Mouse (Mus musculus) layer of hippocampus, adult 11-12 months (tissue): ENCODE data around the gene Sept8.
"Not testable (repeated sequence)": the region's sequence is repeated elsewhere in the genome, so short reads cannot be mapped to it uniquely, and the experiment has no call there.

ENCODE experiments used
- DNase-seq: peaks from one replicate; pipeline ENCODE4 v3.0.0; 2022; ENCODE audit warnings: low spot score

Gene Sept8

GRCm38 (mm10) chr11:53525461-53525860 is 6.4 kb downstream of the Sept8 start:
- DNase-seq = no peak

GRCm38 (mm10) chr11:53528397-53529252 is 9.6 kb downstream of the Sept8 start:
- DNase-seq = no peak

GRCm38 (mm10) chr11:53529253-53529557 is 10.1 kb downstream of the Sept8 start:
- DNase-seq = no peak

GRCm38 (mm10) chr11:53530001-53530400 is 10.9 kb downstream of the Sept8 start:
- no peak for DNase-seq

- no peak for DNase-seq
These were observed 12.6 kb downstream of the Sept8 start for GRCm38 (mm10) chr11:53531578-53532230.

- no peak for DNase-seq
These were observed 13.2 kb downstream of the Sept8 start for GRCm38 (mm10) chr11:53532231-53532620.

GRCm38 (mm10) chr11:53539002-53539491 is 20.0 kb downstream of the Sept8 start:
- no peak for DNase-seq

- no peak for DNase-seq
These were observed 21.3 kb downstream of the Sept8 start for GRCm38 (mm10) chr11:53540394-53540793.

- DNase-seq = no peak
These were observed 22.2 kb downstream of the Sept8 start for GRCm38 (mm10) chr11:53541222-53541621.

- DNase-seq = no peak
These were observed 24.0 kb downstream of the Sept8 start for GRCm38 (mm10) chr11:53543021-53543420.

- no peak for DNase-seq
These were observed 27.2 kb downstream of the Sept8 start for GRCm38 (mm10) chr11:53546271-53546670.

GRCm38 (mm10) chr11:53547566-53547965 is 28.5 kb downstream of the Sept8 start:
- no peak for DNase-seq

- DNase-seq = no peak
These were observed 29.1 kb downstream of the Sept8 start for GRCm38 (mm10) chr11:53548036-53548605.

- DNase-seq = no peak
These were observed 31.7 kb downstream of the Sept8 start for GRCm38 (mm10) chr11:53550714-53551113.

- DNase-seq = no peak
These were observed 32.7 kb downstream of the Sept8 start for GRCm38 (mm10) chr11:53551754-53552153.

GRCm38 (mm10) chr11:53556529-53556928 is 37.5 kb downstream of the Sept8 start:
- DNase-seq = not testable (repeated sequence)

- not testable (repeated sequence) for DNase-seq
These were observed 38.9 kb downstream of the Sept8 start for GRCm38 (mm10) chr11:53557992-53558391.

GRCm38 (mm10) chr11:53559980-53560379 is 40.9 kb downstream of the Sept8 start:
- DNase-seq = not testable (repeated sequence)

GRCm38 (mm10) chr11:53561986-53562385 is 42.9 kb downstream of the Sept8 start:
- DNase-seq = no peak

GRCm38 (mm10) chr11:53566646-53567045 is 47.6 kb downstream of the Sept8 start:
- DNase-seq = no peak

- peak; percentile 95 for DNase-seq
These were observed 48.4 kb downstream of the Sept8 start, which contains the start of gene Kif3a for GRCm38 (mm10) chr11:53567224-53568014. Gene Kif3a (plus strand): TSS chr11:53567379.

GRCm38 (mm10) chr11:53580562-53580961 is 61.5 kb downstream of the Sept8 start:
- DNase-seq = no peak
